Mouse (Mus musculus): ENCODE results near the gene Olfr887. TPM values are rescaled to one million over a fixed set of nuclear protein-coding genes. Genes with fewer than 3 reads are reported as not detected.

Gene Olfr887
- polyA plus RNA-seq (2012; rRNA removed) (not detected in 2 replicates), polyA plus RNA-seq (2014; fragmentation: Nextera tagmentation; extraction: Ambion mirVana) (not detected in 2 replicates)

- no peak for TF ChIP-seq EP300 (IDR thresholded peaks at IDR 0.05; ENCODE audit: low read depth)
- TF ChIP-seq CTCF (IDR thresholded peaks at IDR 0.05; ENCODE audit: low read depth), result no peak
- Histone ChIP-seq H3K4me1 (replicated peaks; ENCODE audit: control insufficient read depth in 2 of 2, insufficient read depth in 2 of 2, low read length in 1 of 2) (no peaks in the 10 kb centered on the region), H3K4me3 (ENCODE audit: insufficient read depth in 1 of 2, low read depth in 2 of 2, low read length in 2 of 2) (no peak within 1 kb of the TSS), H3K4me2 (ENCODE audit: low read depth) (no peak within 1 kb of the TSS), H3K27ac (no peak within 1 kb of the TSS), H3K36me3 (replicated peaks; ENCODE audit: control insufficient read depth, insufficient read depth, low read depth) (no peaks in the 10 kb centered on the region), H3K9ac (replicated peaks) (no peak within 1 kb of the TSS), H3K27me3 (ENCODE audit: control insufficient read depth, insufficient read depth, low read length) (no peaks in the 10 kb centered on the region), H3K9me3 (ENCODE audit: control insufficient read depth, low read length) (no peaks in the 10 kb centered on the region)
- WGBS (ENCODE audit: insufficient replicate concordance), result 43% methylated on average over 1 of the region's 1 CpGs
- ATAC-seq (ENCODE audit: insufficient read depth) (no peak), DNase-seq (ENCODE audit: low read depth in 3 of 3, low spot score in 3 of 3) (no peak)
Measured at GRCm38 (mm10) chr9:38083772-38084171, at the start of gene Olfr887. TSS of gene Olfr887 (plus strand) at chr9:38084072.

GRCm38 (mm10) chr9:38046255-38046654 lies 37.6 kb upstream of the Olfr887 start, which contains the start of gene Olfr884:
TSS of gene Olfr884 (plus strand) at chr9:38046555.
- DNase-seq (ENCODE audit: low read depth in 3 of 3, low spot score in 3 of 3) (no peak), ATAC-seq (ENCODE audit: insufficient read depth) (no peak)
- TF ChIP-seq EP300 (IDR thresholded peaks at IDR 0.05; ENCODE audit: low read depth) (no peak), CTCF (IDR thresholded peaks at IDR 0.05; ENCODE audit: low read depth) (no peak)
- H3K4me1 ChIP-seq (replicated peaks; ENCODE audit: control insufficient read depth in 2 of 2, insufficient read depth in 2 of 2, low read length in 1 of 2), result no peaks in the 10 kb centered on the region
- H3K4me3 ChIP-seq (ENCODE audit: insufficient read depth in 1 of 2, low read depth in 2 of 2, low read length in 2 of 2), result no peak within 1 kb of the TSS
- no peak within 1 kb of the TSS for H3K9ac ChIP-seq (replicated peaks)
- H3K4me2 ChIP-seq (ENCODE audit: low read depth), result no peak within 1 kb of the TSS
- 18% methylated on average over 1 of the region's 1 CpGs for WGBS (ENCODE audit: insufficient replicate concordance)
- H3K27me3 ChIP-seq (ENCODE audit: control insufficient read depth, insufficient read depth, low read length), result no peaks in the 10 kb centered on the region
- H3K27ac ChIP-seq, result no peak within 1 kb of the TSS
- H3K9me3 ChIP-seq (ENCODE audit: control insufficient read depth, low read length), result no peaks in the 10 kb centered on the region
- H3K36me3 ChIP-seq (replicated peaks; ENCODE audit: control insufficient read depth, insufficient read depth, low read depth), result no peaks in the 10 kb centered on the region

- H3K9ac ChIP-seq (replicated peaks), result no peak within 1 kb of the TSS
- DNase-seq (ENCODE audit: low read depth in 3 of 3, low spot score in 3 of 3), result no peak
- ATAC-seq (ENCODE audit: insufficient read depth), result no peak
- H3K27me3 ChIP-seq (ENCODE audit: control insufficient read depth, insufficient read depth, low read length), result no peaks in the 10 kb centered on the region
- no peaks in the 10 kb centered on the region for H3K4me1 ChIP-seq (replicated peaks; ENCODE audit: control insufficient read depth in 2 of 2, insufficient read depth in 2 of 2, low read length in 1 of 2)
- no peaks in the 10 kb centered on the region for H3K9me3 ChIP-seq (ENCODE audit: control insufficient read depth, low read length)
- TF ChIP-seq EP300 (IDR thresholded peaks at IDR 0.05; ENCODE audit: low read depth), result no peak
- no peak for TF ChIP-seq CTCF (IDR thresholded peaks at IDR 0.05; ENCODE audit: low read depth)
- H3K4me3 ChIP-seq (ENCODE audit: insufficient read depth in 1 of 2, low read depth in 2 of 2, low read length in 2 of 2), result no peak within 1 kb of the TSS
- 61% methylated on average over 3 of the region's 3 CpGs for WGBS (ENCODE audit: insufficient replicate concordance)
- no peaks in the 10 kb centered on the region for H3K36me3 ChIP-seq (replicated peaks; ENCODE audit: control insufficient read depth, insufficient read depth, low read depth)
- no peak within 1 kb of the TSS for H3K4me2 ChIP-seq (ENCODE audit: low read depth)
- no peak within 1 kb of the TSS for H3K27ac ChIP-seq
Measured at GRCm38 (mm10) chr9:38061022-38061421, 22.9 kb upstream of the Olfr887 start, which contains the start of gene Olfr885. TSS of gene Olfr885 (plus strand) at chr9:38061322.

- Histone ChIP-seq H3K27ac (no peak within 1 kb of the TSS), H3K9me3 (ENCODE audit: control insufficient read depth, low read length) (no peaks in the 10 kb centered on the region), H3K9ac (replicated peaks) (no peak within 1 kb of the TSS), H3K4me3 (ENCODE audit: insufficient read depth in 1 of 2, low read depth in 2 of 2, low read length in 2 of 2) (no peak within 1 kb of the TSS), H3K4me2 (ENCODE audit: low read depth) (no peak within 1 kb of the TSS), H3K27me3 (ENCODE audit: control insufficient read depth, insufficient read depth, low read length) (no peaks in the 10 kb centered on the region), H3K4me1 (replicated peaks; ENCODE audit: control insufficient read depth in 2 of 2, insufficient read depth in 2 of 2, low read length in 1 of 2) (no peaks in the 10 kb centered on the region), H3K36me3 (replicated peaks; ENCODE audit: control insufficient read depth, insufficient read depth, low read depth) (no peaks in the 10 kb centered on the region)
- no peak for TF ChIP-seq EP300 (IDR thresholded peaks at IDR 0.05; ENCODE audit: low read depth)
- no peak for DNase-seq (ENCODE audit: low read depth in 3 of 3, low spot score in 3 of 3)
- ATAC-seq (ENCODE audit: insufficient read depth), result no peak
- 49% methylated on average over 1 of the region's 1 CpGs for WGBS (ENCODE audit: insufficient replicate concordance)
Measured at GRCm38 (mm10) chr9:38107828-38108227, 24.0 kb downstream of the Olfr887 start, which contains the start of gene Olfr888. TSS of gene Olfr888 (plus strand) at chr9:38108128.

- Histone ChIP-seq H3K4me2 (ENCODE audit: low read depth) (no peak within 1 kb of the TSS), H3K36me3 (replicated peaks; ENCODE audit: control insufficient read depth, insufficient read depth, low read depth) (no peaks in the 10 kb centered on the region), H3K27me3 (ENCODE audit: control insufficient read depth, insufficient read depth, low read length) (no peaks in the 10 kb centered on the region), H3K9ac (replicated peaks) (no peak within 1 kb of the TSS), H3K4me1 (replicated peaks; ENCODE audit: control insufficient read depth in 2 of 2, insufficient read depth in 2 of 2, low read length in 1 of 2) (no peaks in the 10 kb centered on the region), H3K4me3 (ENCODE audit: insufficient read depth in 1 of 2, low read depth in 2 of 2, low read length in 2 of 2) (no peak within 1 kb of the TSS), H3K9me3 (ENCODE audit: control insufficient read depth, low read length) (no peaks in the 10 kb centered on the region), H3K27ac (no peak within 1 kb of the TSS)
- ATAC-seq (ENCODE audit: insufficient read depth) (no peak), DNase-seq (ENCODE audit: low read depth in 3 of 3, low spot score in 3 of 3) (no peak)
- TF ChIP-seq CTCF (IDR thresholded peaks at IDR 0.05; ENCODE audit: low read depth) (no peak), EP300 (IDR thresholded peaks at IDR 0.05; ENCODE audit: low read depth) (no peak)
Measured at GRCm38 (mm10) chr9:38114898-38115297, 31.0 kb downstream of the Olfr887 start, which contains the start of gene Olfr889. TSS of gene Olfr889 (plus strand) at chr9:38115198.

Other genes starting within 250 kb of the Olfr887 start
- not detected in 2 replicates for gene Olfr877, start 229.8 kb upstream of the Olfr887 start, polyA plus RNA-seq (2012; rRNA removed)
- not detected in 2 replicates for gene Olfr877, start 229.8 kb upstream of the Olfr887 start, polyA plus RNA-seq (2014; fragmentation: Nextera tagmentation; extraction: Ambion mirVana)
- not detected in 2 replicates for gene Olfr145, start 187.3 kb upstream of the Olfr887 start, polyA plus RNA-seq (2012; rRNA removed)
- gene Olfr145, start 187.3 kb upstream of the Olfr887 start, polyA plus RNA-seq (2014; fragmentation: Nextera tagmentation; extraction: Ambion mirVana), result not detected in 2 replicates
- gene Olfr878, start 166.2 kb upstream of the Olfr887 start, polyA plus RNA-seq (2012; rRNA removed), result not detected in 2 replicates
- not detected in 2 replicates for gene Olfr878, start 166.2 kb upstream of the Olfr887 start, polyA plus RNA-seq (2014; fragmentation: Nextera tagmentation; extraction: Ambion mirVana)
- gene Olfr881, start 92.2 kb upstream of the Olfr887 start, polyA plus RNA-seq (2012; rRNA removed), result not detected in 2 replicates
- gene Olfr881, start 92.2 kb upstream of the Olfr887 start, polyA plus RNA-seq (2014; fragmentation: Nextera tagmentation; extraction: Ambion mirVana), result not detected in 2 replicates
- gene Olfr883, start 58.3 kb upstream of the Olfr887 start, polyA plus RNA-seq (2012; rRNA removed), result not detected in 2 replicates
- gene Olfr883, start 58.3 kb upstream of the Olfr887 start, polyA plus RNA-seq (2014; fragmentation: Nextera tagmentation; extraction: Ambion mirVana), result not detected in 2 replicates
- not detected in 2 replicates for gene Olfr884, start 37.5 kb upstream of the Olfr887 start, polyA plus RNA-seq (2012; rRNA removed)
- gene Olfr884, start 37.5 kb upstream of the Olfr887 start, polyA plus RNA-seq (2014; fragmentation: Nextera tagmentation; extraction: Ambion mirVana), result not detected in 2 replicates
- gene Olfr885, start 22.8 kb upstream of the Olfr887 start, polyA plus RNA-seq (2012; rRNA removed), result not detected in 2 replicates
- gene Olfr885, start 22.8 kb upstream of the Olfr887 start, polyA plus RNA-seq (2014; fragmentation: Nextera tagmentation; extraction: Ambion mirVana), result not detected in 2 replicates
- not detected in 2 replicates for gene Olfr888, start 24.1 kb downstream of the Olfr887 start, polyA plus RNA-seq (2012; rRNA removed)
- not detected in 2 replicates for gene Olfr888, start 24.1 kb downstream of the Olfr887 start, polyA plus RNA-seq (2014; fragmentation: Nextera tagmentation; extraction: Ambion mirVana)
- gene Olfr889, start 31.1 kb downstream of the Olfr887 start, polyA plus RNA-seq (2012; rRNA removed), result 0.01 TPM in 2 replicates
- 0.14 and 0.15 TPM in 2 replicates for gene Olfr889, start 31.1 kb downstream of the Olfr887 start, polyA plus RNA-seq (2014; fragmentation: Nextera tagmentation; extraction: Ambion mirVana)
- gene Olfr890, start 58.4 kb downstream of the Olfr887 start, polyA plus RNA-seq (2012; rRNA removed), result not detected in 2 replicates
- not detected in 2 replicates for gene Olfr890, start 58.4 kb downstream of the Olfr887 start, polyA plus RNA-seq (2014; fragmentation: Nextera tagmentation; extraction: Ambion mirVana)
- gene Olfr891, start 96.7 kb downstream of the Olfr887 start, polyA plus RNA-seq (2012; rRNA removed), result not detected in 2 replicates
- not detected in 2 replicates for gene Olfr891, start 96.7 kb downstream of the Olfr887 start, polyA plus RNA-seq (2014; fragmentation: Nextera tagmentation; extraction: Ambion mirVana)
- gene Olfr893, start 124.3 kb downstream of the Olfr887 start, polyA plus RNA-seq (2012; rRNA removed), result not detected in 2 replicates
- not detected in 2 replicates for gene Olfr893, start 124.3 kb downstream of the Olfr887 start, polyA plus RNA-seq (2014; fragmentation: Nextera tagmentation; extraction: Ambion mirVana)
- gene Olfr894, start 134.0 kb downstream of the Olfr887 start, polyA plus RNA-seq (2012; rRNA removed), result not detected in 2 replicates
- gene Olfr894, start 134.0 kb downstream of the Olfr887 start, polyA plus RNA-seq (2014; fragmentation: Nextera tagmentation; extraction: Ambion mirVana), result not detected in 2 replicates
- not detected in 2 replicates for gene Olfr143, start 168.7 kb downstream of the Olfr887 start, polyA plus RNA-seq (2012; rRNA removed)
- not detected in 2 replicates for gene Olfr143, start 168.7 kb downstream of the Olfr887 start, polyA plus RNA-seq (2014; fragmentation: Nextera tagmentation; extraction: Ambion mirVana)
- not detected in 2 replicates for gene Olfr895, start 183.8 kb downstream of the Olfr887 start, polyA plus RNA-seq (2012; rRNA removed)
- gene Olfr895, start 183.8 kb downstream of the Olfr887 start, polyA plus RNA-seq (2014; fragmentation: Nextera tagmentation; extraction: Ambion mirVana), result not detected in 2 replicates
- gene Olfr896-ps1, start 207.0 kb downstream of the Olfr887 start, polyA plus RNA-seq (2012; rRNA removed), result not detected in 2 replicates
- not detected in 2 replicates for gene Olfr896-ps1, start 207.0 kb downstream of the Olfr887 start, polyA plus RNA-seq (2014; fragmentation: Nextera tagmentation; extraction: Ambion mirVana)
- gene Olfr25, start 245.0 kb downstream of the Olfr887 start, polyA plus RNA-seq (2012; rRNA removed), result not detected in 2 replicates
- gene Olfr25, start 245.0 kb downstream of the Olfr887 start, polyA plus RNA-seq (2014; fragmentation: Nextera tagmentation; extraction: Ambion mirVana), result not detected in 2 replicates

Data from liver, embryonic 14.5 days (tissue).